Mouse (Mus musculus) midbrain, embryonic 11.5 days (tissue): Measurements from ENCODE around the gene Tecpr2. TPM values are rescaled to one million over a fixed set of nuclear protein-coding genes. Genes with fewer than 3 reads are reported as not detected.

ENCODE experiments used
- ATAC-seq: fragments of 200-750 bp; cut with Nextera tagmentation; 2 replicates; pipeline ENCODE4 v1.8.0; 2017; ENCODE audit warnings: moderate TSS enrichment, moderate library complexity; ENCODE audit not compliant: low FRiP score
- DNase-seq: peaks from one replicate; pipeline ENCODE4 v3.0.0; 2015; ENCODE audit warnings: low spot score; ENCODE audit errors: missing footprints
- H3K27ac ChIP-seq: fragments of 300-500 bp; sonication (generic); 2 replicates; pipeline ENCODE4 v1.5.1; 2014; ENCODE audit warnings: low read depth, low read length
- H3K27me3 ChIP-seq: fragments of 300-500 bp; sonication (generic); 2 replicates; pipeline ENCODE4 v1.6.1; 2014; ENCODE audit warnings: mild to moderate bottlenecking, low read length, moderate library complexity, mixed read lengths; ENCODE audit not compliant: control insufficient read depth, insufficient read depth
- H3K36me3 ChIP-seq: fragments of 300-500 bp; sonication (generic); 2 replicates; pipeline ENCODE4 v1.6.1; 2014; ENCODE audit warnings: mild to moderate bottlenecking, low read length, moderate library complexity, mixed read lengths; ENCODE audit not compliant: control insufficient read depth, insufficient read depth
- H3K4me1 ChIP-seq: fragments of 300-500 bp; sonication (generic); 2 replicates; pipeline ENCODE4 v1.6.1; 2014; ENCODE audit warnings: low read length; ENCODE audit not compliant: control insufficient read depth, insufficient read depth
- H3K4me2 ChIP-seq: fragments of 300-500 bp; sonication (generic); 2 replicates; pipeline ENCODE4 v1.6.1; 2014; ENCODE audit warnings: mild to moderate bottlenecking, moderate library complexity
- H3K4me3 ChIP-seq: fragments of 300-500 bp; sonication (generic); 2 replicates; pipeline ENCODE4 v1.5.1; 2014; ENCODE audit warnings: low read depth, low read length
- H3K9ac ChIP-seq: fragments of 300-500 bp; sonication (generic); 2 replicates; pipeline ENCODE4 v1.6.1; 2014; ENCODE audit warnings: low read length
- H3K9me3 ChIP-seq: fragments of 300-500 bp; sonication (generic); 2 replicates; pipeline ENCODE4 v1.6.1; 2016; ENCODE audit warnings: low read length; ENCODE audit not compliant: control insufficient read depth
- WGBS: fragments of 180-500 bp; shearing (Covaris S2); extraction: QIAGEN DNeasy Blood & Tissue Kit; methylation state at CpG from one replicate; pipeline ENCODE4 v1.1.7; 2014; 5-methylcytosine and 5-hydroxymethylcytosine counted together
- polyA plus RNA-seq: library from polyadenylated mRNA; unstranded; fragments of >200 nt; fragmentation: Nextera tagmentation; extraction: Ambion mirVana; gene quantifications from 2 replicates; pipeline ENCODE4 v1.2.1, GENCODE M21; 2014

Gene Tecpr2
- polyA plus RNA-seq, 1 experiment from 2014 or later, result 4.2 TPM

GRCm38 (mm10) chr12:110921572-110921971 is 32.5 kb downstream of the Tecpr2 start:
- Histone ChIP-seq H3K27me3 (no peaks in the 10 kb centered on the region), H3K4me3 (no peak overlapping the region), H3K4me1 (no peaks in the 10 kb centered on the region), H3K9me3 (no peaks in the 10 kb centered on the region), H3K36me3 (no peaks in the 10 kb centered on the region; the same call in 1 of the 2 replicates), H3K27ac (no peak overlapping the region), H3K4me2 (no peak overlapping the region), H3K9ac (no peak overlapping the region)
- DNase-seq, result no peak
- ATAC-seq, result no peak
- 89% methylated on average over 5 of the region's 5 CpGs for WGBS

- no peak overlapping the region for H3K9ac ChIP-seq
- no peak overlapping the region for H3K4me2 ChIP-seq
- WGBS, result 77% methylated on average over 5 of the region's 5 CpGs
- ATAC-seq, result no peak
- H3K4me3 ChIP-seq, result no peak overlapping the region
- H3K36me3 ChIP-seq, result peaks cover 7% of the 10 kb centered on the region
- DNase-seq, result no peak
- no peak overlapping the region for H3K27ac ChIP-seq
- no peaks in the 10 kb centered on the region for H3K4me1 ChIP-seq
- no peaks in the 10 kb centered on the region for H3K27me3 ChIP-seq
- no peaks in the 10 kb centered on the region for H3K9me3 ChIP-seq
Measured at GRCm38 (mm10) chr12:110932820-110933219, 43.8 kb downstream of the Tecpr2 start.

- peak; percentile 94 for DNase-seq
- Histone ChIP-seq H3K4me1 (no peaks in the 10 kb centered on the region), H3K36me3 (peaks cover 10% of the 10 kb centered on the region), H3K4me3 (no peak overlapping the region), H3K27me3 (no peaks in the 10 kb centered on the region), H3K9ac (no peak overlapping the region), H3K9me3 (no peaks in the 10 kb centered on the region), H3K4me2 (no peak overlapping the region), H3K27ac (no peak overlapping the region)
- peak; percentile 82 for ATAC-seq
- WGBS, result 65% methylated on average over 9 of the region's 9 CpGs
Measured at GRCm38 (mm10) chr12:110935983-110936620, 47.0 kb downstream of the Tecpr2 start.

GRCm38 (mm10) chr12:110937496-110937895 is 48.4 kb downstream of the Tecpr2 start:
- Histone ChIP-seq H3K4me1 (no peaks in the 10 kb centered on the region), H3K9me3 (no peaks in the 10 kb centered on the region), H3K36me3 (peaks cover 10% of the 10 kb centered on the region), H3K27ac (no peak overlapping the region), H3K9ac (no peak overlapping the region), H3K4me2 (no peak overlapping the region), H3K4me3 (no peak overlapping the region), H3K27me3 (no peaks in the 10 kb centered on the region)
- no peak for ATAC-seq
- 93% methylated on average over 5 of the region's 5 CpGs for WGBS
- no peak for DNase-seq

- no peaks in the 10 kb centered on the region for H3K9me3 ChIP-seq
- H3K9ac ChIP-seq, result no peak overlapping the region
- H3K4me3 ChIP-seq, result no peak overlapping the region
- H3K4me2 ChIP-seq, result no peak overlapping the region
- ATAC-seq, result no peak
- no peaks in the 10 kb centered on the region for H3K27me3 ChIP-seq
- no peak for DNase-seq
- 98% methylated on average over 5 of the region's 5 CpGs for whole genome bisulfite sequencing
- no peaks in the 10 kb centered on the region for H3K4me1 ChIP-seq
- H3K36me3 ChIP-seq, result peaks cover 3% of the 10 kb centered on the region
- no peak overlapping the region for H3K27ac ChIP-seq
Measured at GRCm38 (mm10) chr12:110939385-110939784, 50.3 kb downstream of the Tecpr2 start.

- Histone ChIP-seq H3K9ac (no peak overlapping the region), H3K36me3 (peaks cover 3% of the 10 kb centered on the region), H3K4me1 (no peaks in the 10 kb centered on the region), H3K27ac (no peak overlapping the region), H3K4me3 (no peak overlapping the region), H3K4me2 (no peak overlapping the region), H3K9me3 (no peaks in the 10 kb centered on the region), H3K27me3 (no peaks in the 10 kb centered on the region)
- DNase-seq, result no peak
- ATAC-seq, result no peak
- 93% methylated on average over 3 of the region's 3 CpGs for WGBS
Measured at GRCm38 (mm10) chr12:110940869-110941268, 51.8 kb downstream of the Tecpr2 start.

GRCm38 (mm10) chr12:110946216-110946615 is 57.2 kb downstream of the Tecpr2 start:
- H3K36me3 ChIP-seq, result no peaks in the 10 kb centered on the region; the same call in 1 of the 2 replicates

GRCm38 (mm10) chr12:110948082-110948909 is 59.2 kb downstream of the Tecpr2 start:
- no peak for DNase-seq
- Histone ChIP-seq H3K9me3 (no peaks in the 10 kb centered on the region), H3K27me3 (no peaks in the 10 kb centered on the region), H3K36me3 (no peaks in the 10 kb centered on the region), H3K27ac (no peak overlapping the region), H3K4me1 (no peaks in the 10 kb centered on the region), H3K4me3 (no peak overlapping the region), H3K9ac (no peak overlapping the region), H3K4me2 (no peak overlapping the region)
- WGBS, result 92% methylated on average over 6 of the region's 6 CpGs
- ATAC-seq, result no peak

More at GRCm38 (mm10) chr12:110946216-110946615, 57.2 kb downstream of the Tecpr2 start:
- 82% methylated on average over 7 of the region's 7 CpGs for WGBS
- Histone ChIP-seq H3K4me2 (no peak overlapping the region), H3K9me3 (no peaks in the 10 kb centered on the region), H3K27me3 (no peaks in the 10 kb centered on the region), H3K4me1 (no peaks in the 10 kb centered on the region), H3K27ac (no peak overlapping the region), H3K4me3 (no peak overlapping the region), H3K9ac (no peak overlapping the region)
- DNase-seq, result no peak
- ATAC-seq, result no peak

- no peak for DNase-seq
- no peak for ATAC-seq
- no peak overlapping the region for H3K4me3 ChIP-seq
- no peaks in the 10 kb centered on the region for H3K4me1 ChIP-seq
- H3K27me3 ChIP-seq, result no peaks in the 10 kb centered on the region
- H3K36me3 ChIP-seq, result no peaks in the 10 kb centered on the region
- H3K9ac ChIP-seq, result no peak overlapping the region
- WGBS, result 81% methylated on average over 3 of the region's 3 CpGs
- H3K4me2 ChIP-seq, result no peak overlapping the region
- no peaks in the 10 kb centered on the region for H3K9me3 ChIP-seq
- no peak overlapping the region for H3K27ac ChIP-seq
Measured at GRCm38 (mm10) chr12:110948910-110949201, 59.8 kb downstream of the Tecpr2 start.
